Mouse (Mus musculus) kidney, postnatal 14 days (tissue): ENCODE data around the gene Fen1.
"Not testable (repeated sequence)": the region's sequence is repeated elsewhere in the genome, so short reads cannot be mapped to it uniquely, and the experiment has no call there.

Source experiments
- DNase-seq: peaks from one replicate; pipeline ENCODE4 v3.0.0; 2022; ENCODE audit warnings: mixed read lengths

Fen1 gene

DNA sequence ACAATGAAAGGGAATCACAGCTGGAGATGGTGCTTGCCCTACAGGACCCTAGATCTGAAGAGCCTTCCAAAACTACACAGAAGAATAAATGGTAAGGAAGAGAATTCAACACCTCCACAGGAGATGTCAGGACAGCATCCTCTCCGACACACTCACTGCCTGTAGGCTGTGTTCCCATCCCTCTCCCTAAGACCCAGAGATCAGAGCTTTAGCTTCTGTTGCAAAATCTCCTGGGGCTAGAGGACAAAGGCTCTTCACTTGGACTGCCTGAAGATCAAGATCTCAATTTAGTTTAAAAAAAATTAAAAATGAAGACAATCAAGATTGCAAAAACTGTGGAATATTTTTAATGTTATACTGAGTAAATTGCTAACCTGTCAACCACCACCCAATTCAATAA, 27.5 kb downstream of the Fen1 start:
- no peak for DNase-seq

- DNase-seq = no peak
Observed at GRCm38 (mm10) chr19:10174956-10175355, 29.0 kb downstream of the Fen1 start.

- DNase-seq = no peak
Observed at GRCm38 (mm10) chr19:10173844-10174539, 30.0 kb downstream of the Fen1 start.

DNA sequence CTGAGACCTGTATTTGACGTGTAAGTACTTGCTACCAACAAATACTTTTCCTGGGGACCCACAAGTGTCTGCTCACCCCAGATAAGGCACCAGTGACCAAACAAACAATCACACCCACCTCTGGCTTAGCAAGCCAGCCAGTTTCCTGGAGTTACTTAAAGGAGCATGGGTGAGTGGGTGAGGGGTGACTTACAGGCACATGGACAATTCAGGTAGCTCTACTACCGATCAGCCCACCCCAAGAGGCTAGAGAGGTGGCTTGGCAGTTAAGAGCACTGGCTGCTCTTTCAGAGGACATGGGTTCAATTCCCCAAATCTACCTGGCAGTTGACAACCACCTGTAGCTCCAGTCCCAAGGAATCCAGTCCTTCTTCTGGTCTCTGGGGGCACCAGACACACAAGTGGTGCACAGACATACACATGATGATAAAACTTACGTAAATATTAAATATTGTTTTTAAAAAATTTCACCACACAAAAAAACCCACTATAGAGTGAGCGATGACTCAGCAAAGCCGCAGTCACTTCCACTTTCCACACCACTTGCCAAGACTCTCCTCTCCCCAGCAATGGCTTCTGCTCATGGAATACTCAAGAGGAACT, 30.8 kb downstream of the Fen1 start:
- DNase-seq = no peak

- no peak for DNase-seq
Observed at GRCm38 (mm10) chr19:10171846-10172245, 32.1 kb downstream of the Fen1 start.

GRCm38 (mm10) chr19:10171359-10171758, 32.6 kb downstream of the Fen1 start:
- no peak for DNase-seq

- no peak for DNase-seq
Observed at GRCm38 (mm10) chr19:10170466-10170865, 33.5 kb downstream of the Fen1 start.

DNA sequence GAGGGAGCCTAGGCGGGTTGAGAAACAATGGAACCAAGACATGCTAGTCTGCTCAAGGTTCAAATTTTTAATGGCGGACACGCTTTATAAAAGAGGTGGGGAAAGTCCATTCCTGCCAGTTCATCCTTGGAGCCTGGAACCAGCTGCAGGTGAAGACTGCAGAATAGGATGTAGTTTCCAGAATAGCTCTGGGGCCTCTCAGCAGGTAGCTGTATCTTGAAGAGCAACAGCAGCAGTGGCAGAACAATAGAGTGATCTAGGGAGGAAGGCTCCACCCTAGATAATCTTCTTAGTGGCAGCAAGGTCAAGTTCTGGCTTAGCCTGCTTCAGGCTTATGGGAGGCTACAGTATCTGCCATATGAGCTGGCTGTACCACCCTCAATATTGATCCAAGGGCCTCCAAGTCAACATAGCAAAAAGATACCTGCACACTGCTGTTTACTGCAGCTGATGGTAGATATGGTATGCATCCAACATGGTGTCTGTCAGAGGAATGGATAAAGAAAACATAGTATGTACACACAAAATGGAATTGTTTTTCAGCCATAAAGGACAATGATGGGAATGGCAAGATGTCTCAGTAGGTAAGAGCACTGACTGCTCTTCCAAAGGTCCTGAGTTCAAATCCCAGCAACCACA, 34.2 kb downstream of the Fen1 start:
- DNase-seq = not testable (repeated sequence)

DNA sequence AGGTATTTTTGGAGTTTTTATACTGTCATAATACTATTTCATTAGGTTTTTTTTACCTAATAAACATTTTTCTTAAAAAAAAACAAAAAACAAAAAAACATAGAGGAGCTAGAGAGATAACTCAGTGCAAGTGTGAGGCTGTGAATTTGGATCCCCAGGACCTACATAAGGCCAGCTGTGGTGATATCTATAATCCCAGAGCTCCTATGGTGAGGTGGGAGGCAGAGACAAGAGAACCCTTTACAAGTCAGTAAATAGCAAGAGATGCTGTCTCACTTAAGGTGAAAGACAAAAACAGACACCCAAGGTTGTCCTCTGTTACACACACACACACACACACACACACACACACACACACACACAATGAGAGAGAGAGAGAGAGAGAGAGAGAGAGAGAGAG, 34.8 kb downstream of the Fen1 start:
- no peak for DNase-seq

DNA sequence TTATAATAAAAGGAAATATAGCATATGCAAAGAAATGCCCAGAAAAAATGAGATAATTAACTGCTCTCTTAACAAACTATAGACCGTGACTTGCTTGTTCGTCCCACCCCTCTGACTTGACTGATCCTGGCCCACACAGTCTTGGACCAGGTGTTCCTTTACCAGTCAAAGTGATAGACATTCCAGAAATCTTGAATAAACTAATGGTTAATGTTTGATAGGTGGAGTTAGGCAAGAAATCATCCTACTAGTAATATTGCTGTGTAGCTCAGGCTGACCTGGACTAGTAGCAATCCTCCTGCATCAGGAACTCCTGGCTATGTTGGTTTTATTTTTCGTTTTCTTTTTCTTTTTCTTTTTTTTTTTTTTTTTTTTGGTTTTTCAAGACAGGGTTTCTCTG, 35.5 kb downstream of the Fen1 start:
- no peak for DNase-seq

GRCm38 (mm10) chr19:10167951-10168350, 36.0 kb downstream of the Fen1 start:
- DNase-seq = no peak

DNA sequence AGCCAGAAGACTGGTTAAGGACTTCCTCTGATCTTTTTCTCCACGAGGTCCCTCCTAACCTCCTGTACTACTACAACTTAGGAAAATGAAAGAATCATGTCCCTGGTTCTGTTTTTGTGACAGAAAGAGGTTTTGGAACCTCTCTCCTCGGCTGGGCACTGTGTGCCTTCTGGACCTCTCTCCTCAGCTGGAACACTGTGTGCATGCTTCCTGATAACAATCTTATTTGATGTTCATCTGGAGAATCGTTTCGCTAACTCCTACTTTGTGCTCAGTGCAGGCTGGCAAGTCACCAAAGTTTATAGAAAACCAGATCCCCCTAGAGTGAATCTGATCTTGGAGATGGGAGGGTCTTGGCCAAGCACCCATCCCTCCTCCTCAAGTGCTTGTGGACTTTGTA, 36.9 kb downstream of the Fen1 start:
- DNase-seq = no peak

- not testable (repeated sequence) for DNase-seq
Observed at GRCm38 (mm10) chr19:10165928-10166327, 38.0 kb downstream of the Fen1 start.

DNA sequence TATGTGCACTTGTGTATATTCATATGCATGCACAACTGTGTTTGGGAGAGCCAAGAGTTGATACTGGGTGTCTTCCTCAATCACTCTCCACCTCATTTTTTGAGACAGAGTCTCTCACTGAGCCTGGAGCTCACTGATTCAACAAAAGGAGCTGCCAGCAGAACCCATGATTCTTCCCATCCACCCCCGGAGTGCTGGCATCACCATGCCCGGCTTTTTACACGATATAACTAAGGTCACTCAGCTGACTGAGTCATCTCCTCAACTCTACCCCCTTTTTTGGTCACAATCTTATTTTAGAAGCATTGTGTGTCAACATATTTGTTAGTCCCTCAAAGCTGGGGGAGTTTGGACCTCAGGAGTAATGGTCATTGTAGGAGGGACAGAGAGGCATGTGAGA, 40.1 kb downstream of the Fen1 start:
- DNase-seq = no peak

DNA sequence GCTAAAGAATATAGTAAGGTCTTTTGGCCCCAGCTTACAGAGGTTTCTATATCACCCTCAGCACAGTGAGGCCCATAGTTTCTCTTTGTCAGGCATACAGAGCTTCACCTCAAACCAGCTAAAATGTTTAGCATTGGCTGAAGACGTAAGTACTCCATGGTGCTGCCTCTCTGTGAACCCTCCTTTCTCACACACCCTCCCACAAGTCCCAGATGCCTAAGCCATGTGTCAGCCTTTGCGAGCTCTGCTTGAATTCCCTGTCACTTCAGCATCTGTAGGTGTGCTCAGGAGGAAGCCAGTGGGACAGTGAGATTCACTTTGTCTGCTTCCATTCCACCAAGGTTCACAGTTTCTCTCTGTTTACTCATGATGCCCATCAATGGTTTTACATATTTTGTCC, 46.2 kb downstream of the Fen1 start:
- no peak for DNase-seq

GRCm38 (mm10) chr19:10149189-10149588, 54.8 kb downstream of the Fen1 start:
- no peak for DNase-seq
